9 mouse cellular contexts compared by ENCODE assay signal in the genomic region with DNA sequence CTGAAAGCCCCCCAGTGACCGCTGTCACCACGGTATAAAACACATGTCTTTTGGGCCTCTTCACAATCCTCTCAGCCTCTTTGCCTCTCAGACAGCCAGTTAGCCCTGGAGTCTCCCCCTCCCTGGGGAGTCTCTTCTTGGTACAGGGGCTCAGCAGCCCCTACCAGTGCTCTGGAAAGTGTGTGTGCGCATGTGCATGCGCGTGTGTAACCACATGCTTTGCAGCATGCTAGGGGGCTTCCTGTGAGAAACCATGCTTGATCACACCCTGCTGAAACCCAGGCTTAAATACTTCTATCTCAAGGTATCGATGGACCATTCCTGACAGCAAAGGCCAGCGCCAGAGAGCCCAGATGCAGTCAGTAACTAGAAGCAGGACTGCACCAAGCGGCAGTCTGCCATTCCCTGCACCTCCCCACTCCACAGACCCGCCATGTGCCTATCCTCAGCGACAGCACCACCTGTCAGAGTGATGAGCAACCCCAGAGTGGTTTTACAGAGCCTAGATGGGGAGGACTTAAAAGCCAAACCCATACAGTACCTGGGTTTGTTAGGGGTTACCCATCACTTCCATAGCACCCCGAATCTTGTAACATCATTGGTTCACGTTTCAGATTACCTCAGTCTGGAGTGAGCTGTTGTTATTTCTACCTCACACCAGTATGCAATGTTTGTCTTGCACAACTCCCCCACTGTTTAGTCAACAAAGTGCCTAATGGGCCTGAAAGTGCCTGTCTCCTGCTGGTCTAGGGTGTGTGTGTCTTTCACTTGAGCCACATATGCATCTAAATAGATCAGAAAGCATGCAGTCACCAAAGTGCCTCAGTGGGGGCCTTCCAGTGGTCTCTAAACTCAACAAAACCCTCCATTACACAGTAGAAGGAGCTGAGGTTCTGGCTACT.
DNase-seq lines count a peak whose midpoint lies in the region; ATAC-seq and TF ChIP-seq lines count a peak whose summit lies in the region.
"Had no signal": no experiment of that assay in that cellular context is flagged by ENCODE, and none has a peak within 500 bp of the region (broad histone marks: within the 10 kb centered on the region; RNA-seq: fewer than 3 reads in every experiment).

No protein-coding gene starts in this region.

- H3K9me3 ChIP-seq in kidney, postnatal 0 days (replicated peaks; ENCODE audit: low read length): no peaks in the 10 kb centered on the region
- no peaks in the 10 kb centered on the region for H3K9me3 ChIP-seq in hindbrain, embryonic 14.5 days (ENCODE audit: control insufficient read depth, low read length)
- H3K9me3 ChIP-seq in neural tube, embryonic 11.5 days (ENCODE audit: control insufficient read depth, low read length): no peaks in the 10 kb centered on the region

- no peak overlapping the region for H3K4me3 ChIP-seq in kidney, postnatal 0 days (replicated peaks; ENCODE audit: low read depth, low read length)
- no peak overlapping the region for H3K4me3 ChIP-seq in hindbrain, embryonic 14.5 days (replicated peaks; ENCODE audit: low read length)
- H3K4me3 ChIP-seq in neural tube, embryonic 11.5 days (ENCODE audit: low read depth, low read length): no peak overlapping the region

- no peak overlapping the region for H3K4me2 ChIP-seq in kidney, postnatal 0 days (ENCODE audit: low read length)
- no peak overlapping the region for H3K4me2 ChIP-seq in hindbrain, embryonic 14.5 days (replicated peaks)
- no peak overlapping the region for H3K4me2 ChIP-seq in neural tube, embryonic 11.5 days (ENCODE audit: low read depth)

- peaks cover 37% of the 10 kb centered on the region for H3K4me1 ChIP-seq in kidney, postnatal 0 days (replicated peaks; ENCODE audit: insufficient read depth, low read length)
- peaks cover 35% of the 10 kb centered on the region for H3K4me1 ChIP-seq in hindbrain, embryonic 14.5 days (replicated peaks; ENCODE audit: control insufficient read depth, insufficient read depth, low read length)
- H3K4me1 ChIP-seq in neural tube, embryonic 11.5 days (ENCODE audit: control insufficient read depth, insufficient read depth, low read length): peaks cover 25% of the 10 kb centered on the region

- WGBS in kidney, postnatal 0 days: 48% methylated on average over 12 of the region's 12 CpGs
- WGBS in hindbrain, embryonic 14.5 days: 43% methylated on average over 12 of the region's 12 CpGs
- 44% methylated on average over 12 of the region's 12 CpGs for WGBS in neural tube, embryonic 11.5 days

- H3K9ac ChIP-seq in kidney, postnatal 0 days (ENCODE audit: low read depth, low read length): no peak overlapping the region
- H3K9ac ChIP-seq in hindbrain, embryonic 14.5 days: no peak overlapping the region
- H3K9ac ChIP-seq in neural tube, embryonic 11.5 days (ENCODE audit: low read length): no peak overlapping the region

- TF ChIP-seq CTCF in kidney, postnatal 0 days (IDR thresholded peaks at IDR 0.05; ENCODE audit: low read depth): no peak

- peak; percentile 47 for DNase-seq in kidney, postnatal 0 days (ENCODE audit: low spot score)
- DNase-seq in kidney, adult 8-10 months: no peak
- peak; percentile 81 for DNase-seq in R1 (ENCODE audit: low read depth, low spot score)
- DNase-seq in hindbrain, embryonic 14.5 days (ENCODE audit: low spot score): no peak
- peak; percentile 32 for DNase-seq in neural tube, embryonic 11.5 days (ENCODE audit: low spot score)
- DNase-seq in cerebellum, adult 11-12 months: no peak
- no peak for DNase-seq in T-cell, adult 2 months (ENCODE audit: low spot score)
- DNase-seq: adrenal gland, adult 2 months; retina, postnatal 1 day had no signal

- H3K27me3 ChIP-seq in kidney, postnatal 0 days (ENCODE audit: insufficient read depth, low read length): no peaks in the 10 kb centered on the region
- H3K27me3 ChIP-seq in hindbrain, embryonic 14.5 days (ENCODE audit: control insufficient read depth, insufficient read depth, low read length): no peaks in the 10 kb centered on the region
- no peaks in the 10 kb centered on the region for H3K27me3 ChIP-seq in neural tube, embryonic 11.5 days (ENCODE audit: control insufficient read depth, insufficient read depth, low read length)

- no peaks in the 10 kb centered on the region for H3K36me3 ChIP-seq in kidney, postnatal 0 days (ENCODE audit: insufficient read depth, low read length)
- H3K36me3 ChIP-seq in hindbrain, embryonic 14.5 days (replicated peaks; ENCODE audit: control insufficient read depth, insufficient read depth): no peaks in the 10 kb centered on the region
- H3K36me3 ChIP-seq in neural tube, embryonic 11.5 days (ENCODE audit: control insufficient read depth, insufficient read depth, low read length): no peaks in the 10 kb centered on the region

- H3K27ac ChIP-seq in kidney, postnatal 0 days: peak overlapping the region; percentile 2; the same call in 1 of the 2 replicates
- peak overlapping the region; percentile 38 for H3K27ac ChIP-seq in hindbrain, embryonic 14.5 days
- peak overlapping the region; percentile 24; the same call in 1 of the 2 replicates for H3K27ac ChIP-seq in neural tube, embryonic 11.5 days (ENCODE audit: low read depth, low read length)

- no peak for ATAC-seq in kidney, postnatal 0 days (replicated peaks; ENCODE audit: low FRiP score, low read depth)
- ATAC-seq in hindbrain, embryonic 14.5 days (ENCODE audit: low FRiP score): 0 out of 2 replicates have a peak, but pooled peaks have one; percentile 57
- peak; percentile 66 for ATAC-seq in neural tube, embryonic 11.5 days (ENCODE audit: insufficient read depth, low FRiP score, low TSS enrichment)

Comparison
In these comparisons a context has a peak if more than half of its experiments do, and no peak if none do; other contexts are left out.
1. DNase-seq: peak in kidney, postnatal 0 days (single experiment), R1 (single experiment) and neural tube, embryonic 11.5 days (single experiment); none in kidney, adult 8-10 months (0 of 2), hindbrain, embryonic 14.5 days (single experiment), cerebellum, adult 11-12 months (single experiment) and T-cell, adult 2 months (single experiment).
2. Peak in every context shown above with its lines, with median percentiles within 50 percentile points of each other: H3K27ac ChIP-seq.